Mouse (Mus musculus): ENCODE results near the gene Slc36a3. TPM values are rescaled to one million over a fixed set of nuclear protein-coding genes. Genes with fewer than 3 reads are reported as not detected.
A peak's percentile ranks its signal among the peaks of the same experiment; 100 is the strongest.
"Not testable (repeated sequence)": the region's sequence is repeated elsewhere in the genome, so short reads cannot be mapped to it uniquely, and the experiment has no call there.

Slc36a3 gene
- polyA plus RNA-seq, 1 experiment from 2014 or later, result 0.06 TPM

GRCm38 (mm10) chr11:55096731-55097462 lies 54.6 kb downstream of the Slc36a3 start:
- ATAC-seq (ENCODE audit: low FRiP score, low TSS enrichment), result no peak
- H3K9ac ChIP-seq (ENCODE audit: low read length), result peak overlapping the region; percentile 60
- no peak for DNase-seq (ENCODE audit: low spot score)
- no peaks in the 10 kb centered on the region for H3K36me3 ChIP-seq (ENCODE audit: control insufficient read depth, insufficient read depth, low read length)
- peak overlapping the region; percentile 26 for H3K4me3 ChIP-seq (ENCODE audit: low read depth, low read length)
- 16% methylated on average over 11 of the region's 11 CpGs for WGBS
- no peaks in the 10 kb centered on the region for H3K9me3 ChIP-seq (ENCODE audit: control insufficient read depth, low read length)
- H3K4me2 ChIP-seq (replicated peaks; ENCODE audit: low read depth), result peak overlapping the region; percentile 59
- no peaks in the 10 kb centered on the region for H3K27me3 ChIP-seq (ENCODE audit: control insufficient read depth, insufficient read depth, low read length)
- H3K4me1 ChIP-seq (replicated peaks; ENCODE audit: control insufficient read depth, insufficient read depth), result no peaks in the 10 kb centered on the region
- TF ChIP-seq CTCF (IDR thresholded peaks at IDR 0.05; ENCODE audit: low read depth), result no peak
- no peak for TF ChIP-seq EP300 (optimal IDR thresholded peaks at IDR 0.05)
- H3K27ac ChIP-seq (replicated peaks), result peak overlapping the region; percentile 86

GRCm38 (mm10) chr11:55096296-55096695 lies 55.2 kb downstream of the Slc36a3 start:
- DNase-seq (ENCODE audit: low spot score); H3K36me3 ChIP-seq (ENCODE audit: control insufficient read depth, insufficient read depth, low read length); H3K4me2 ChIP-seq (replicated peaks; ENCODE audit: low read depth); ATAC-seq (ENCODE audit: low FRiP score, low TSS enrichment); H3K27ac ChIP-seq (replicated peaks); H3K4me1 ChIP-seq (replicated peaks; ENCODE audit: control insufficient read depth, insufficient read depth); H3K9me3 ChIP-seq (ENCODE audit: control insufficient read depth, low read length); H3K4me3 ChIP-seq (ENCODE audit: low read depth, low read length); H3K9ac ChIP-seq (ENCODE audit: low read length); H3K27me3 ChIP-seq (ENCODE audit: control insufficient read depth, insufficient read depth, low read length): not testable (repeated sequence)
- 89% methylated on average over 4 of the region's 4 CpGs for WGBS

GRCm38 (mm10) chr11:55093096-55093495 lies 58.4 kb downstream of the Slc36a3 start:
- Histone ChIP-seq H3K4me3 (ENCODE audit: low read depth, low read length) (no peak overlapping the region), H3K36me3 (ENCODE audit: control insufficient read depth, insufficient read depth, low read length) (no peaks in the 10 kb centered on the region), H3K4me2 (replicated peaks; ENCODE audit: low read depth) (no peak overlapping the region), H3K4me1 (replicated peaks; ENCODE audit: control insufficient read depth, insufficient read depth) (no peaks in the 10 kb centered on the region), H3K9ac (ENCODE audit: low read length) (no peak overlapping the region), H3K27me3 (ENCODE audit: control insufficient read depth, insufficient read depth, low read length) (no peaks in the 10 kb centered on the region), H3K9me3 (ENCODE audit: control insufficient read depth, low read length) (no peaks in the 10 kb centered on the region), H3K27ac (replicated peaks) (no peak overlapping the region)
- TF ChIP-seq EP300 (optimal IDR thresholded peaks at IDR 0.05), result no peak
- no peak for TF ChIP-seq CTCF (IDR thresholded peaks at IDR 0.05; ENCODE audit: low read depth)
- 77% methylated on average over 7 of the region's 7 CpGs for WGBS
- no peak for ATAC-seq (ENCODE audit: low FRiP score, low TSS enrichment)
- no peak for DNase-seq (ENCODE audit: low spot score)

- ATAC-seq (ENCODE audit: low FRiP score, low TSS enrichment) (no peak), DNase-seq (ENCODE audit: low spot score) (no peak)
- no peaks in the 10 kb centered on the region for H3K27me3 ChIP-seq (ENCODE audit: control insufficient read depth, insufficient read depth, low read length)
- no peak overlapping the region for H3K4me3 ChIP-seq (ENCODE audit: low read depth, low read length)
- H3K4me2 ChIP-seq (replicated peaks; ENCODE audit: low read depth), result no peak overlapping the region
- no peaks in the 10 kb centered on the region for H3K4me1 ChIP-seq (replicated peaks; ENCODE audit: control insufficient read depth, insufficient read depth)
- no peaks in the 10 kb centered on the region for H3K9me3 ChIP-seq (ENCODE audit: control insufficient read depth, low read length)
- no peaks in the 10 kb centered on the region for H3K36me3 ChIP-seq (ENCODE audit: control insufficient read depth, insufficient read depth, low read length)
- TF ChIP-seq EP300 (optimal IDR thresholded peaks at IDR 0.05) (no peak), CTCF (IDR thresholded peaks at IDR 0.05; ENCODE audit: low read depth) (no peak)
- no peak overlapping the region for H3K9ac ChIP-seq (ENCODE audit: low read length)
- 69% methylated on average over 2 of the region's 2 CpGs for WGBS
- no peak overlapping the region for H3K27ac ChIP-seq (replicated peaks)
Measured at GRCm38 (mm10) chr11:55089892-55090291, 61.6 kb downstream of the Slc36a3 start.

- peak; percentile 80 for DNase-seq (ENCODE audit: low spot score)
- H3K36me3 ChIP-seq (ENCODE audit: control insufficient read depth, insufficient read depth, low read length), result no peaks in the 10 kb centered on the region
- H3K4me2 ChIP-seq (replicated peaks; ENCODE audit: low read depth), result no peak overlapping the region
- WGBS, result 9% methylated on average over 10 of the region's 10 CpGs
- H3K27me3 ChIP-seq (ENCODE audit: control insufficient read depth, insufficient read depth, low read length), result no peaks in the 10 kb centered on the region
- H3K9me3 ChIP-seq (ENCODE audit: control insufficient read depth, low read length), result no peaks in the 10 kb centered on the region
- no peaks in the 10 kb centered on the region for H3K4me1 ChIP-seq (replicated peaks; ENCODE audit: control insufficient read depth, insufficient read depth)
- peak; percentile 58; the same call in 1 of the 2 replicates for ATAC-seq (ENCODE audit: low FRiP score, low TSS enrichment)
- TF ChIP-seq EP300 (optimal IDR thresholded peaks at IDR 0.05) (no peak), CTCF (IDR thresholded peaks at IDR 0.05; ENCODE audit: low read depth) (peak; percentile 99)
- H3K27ac ChIP-seq (replicated peaks), result no peak overlapping the region
- H3K4me3 ChIP-seq (ENCODE audit: low read depth, low read length), result no peak overlapping the region
- H3K9ac ChIP-seq (ENCODE audit: low read length), result no peak overlapping the region
Measured at GRCm38 (mm10) chr11:55087006-55087405, 64.5 kb downstream of the Slc36a3 start.

GRCm38 (mm10) chr11:55085396-55085795 lies 66.1 kb downstream of the Slc36a3 start:
- no peak overlapping the region for H3K9ac ChIP-seq (ENCODE audit: low read length)
- no peaks in the 10 kb centered on the region for H3K27me3 ChIP-seq (ENCODE audit: control insufficient read depth, insufficient read depth, low read length)
- ATAC-seq (ENCODE audit: low FRiP score, low TSS enrichment) (peak; percentile 41; the same call in 1 of the 2 replicates), DNase-seq (ENCODE audit: low spot score) (no peak)
- H3K4me1 ChIP-seq (replicated peaks; ENCODE audit: control insufficient read depth, insufficient read depth), result no peaks in the 10 kb centered on the region
- H3K4me3 ChIP-seq (ENCODE audit: low read depth, low read length), result no peak overlapping the region
- TF ChIP-seq CTCF (IDR thresholded peaks at IDR 0.05; ENCODE audit: low read depth) (no peak), EP300 (optimal IDR thresholded peaks at IDR 0.05) (no peak)
- H3K9me3 ChIP-seq (ENCODE audit: control insufficient read depth, low read length), result no peaks in the 10 kb centered on the region
- H3K27ac ChIP-seq (replicated peaks), result no peak overlapping the region
- H3K4me2 ChIP-seq (replicated peaks; ENCODE audit: low read depth), result no peak overlapping the region
- 41% methylated on average over 5 of the region's 5 CpGs for WGBS
- no peaks in the 10 kb centered on the region for H3K36me3 ChIP-seq (ENCODE audit: control insufficient read depth, insufficient read depth, low read length)
